Comparison of ENCODE assay signal across 28 mouse cellular contexts in the genomic region with DNA sequence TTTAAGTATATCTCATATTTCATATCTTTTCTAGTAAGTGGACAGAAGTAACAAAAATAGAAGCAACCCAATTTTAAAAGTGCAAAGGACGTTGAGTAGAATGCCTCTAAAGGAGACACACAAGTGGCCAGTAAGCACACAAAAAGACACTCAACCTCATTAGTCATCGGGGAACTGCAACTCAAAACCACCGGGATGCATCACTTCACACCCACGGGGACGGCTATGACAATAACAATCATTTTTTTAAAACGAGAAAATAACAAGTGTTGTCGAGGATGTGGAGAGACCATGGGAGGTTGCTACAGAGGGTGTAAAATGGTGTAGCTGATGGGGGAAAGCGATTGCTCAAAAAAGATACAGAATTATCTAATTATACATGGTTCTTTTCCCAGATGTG. TPM values are rescaled to one million over a fixed set of nuclear protein-coding genes. Genes with fewer than 3 reads are reported as not detected.
DNase-seq lines count a peak whose midpoint lies in the region; ATAC-seq and TF ChIP-seq lines count a peak whose summit lies in the region.
"Had no signal": no experiment of that assay in that cellular context is flagged by ENCODE, and none has a peak within 500 bp of the region (broad histone marks: within the 10 kb centered on the region; RNA-seq: fewer than 3 reads in every experiment).

No protein-coding gene starts in this region.

- H3K36me3 ChIP-seq in midbrain, embryonic 11.5 days (ENCODE audit: control insufficient read depth, insufficient read depth, low read length) = no peaks in the 10 kb centered on the region
- H3K36me3 ChIP-seq in midbrain, embryonic 16.5 days (ENCODE audit: control insufficient read depth, insufficient read depth, low read length) = no peaks in the 10 kb centered on the region
- peaks cover 2 to 8% of the 10 kb centered on the region in 2 experiments for H3K36me3 ChIP-seq in CH12.LX (replicated peaks in 1 of 2; ENCODE audit: control insufficient read depth in 1 of 2, insufficient read depth in 1 of 2, low read length in 1 of 2)
- H3K36me3 ChIP-seq: embryonic facial prominence, embryonic 12.5 days; embryonic facial prominence, embryonic 15.5 days; heart, embryonic 12.5 days; heart, embryonic 15.5 days; hindbrain, embryonic 10.5 days; hindbrain, embryonic 13.5 days had no signal

- no peaks in the 10 kb centered on the region for H3K27me3 ChIP-seq in midbrain, embryonic 11.5 days (ENCODE audit: control insufficient read depth, insufficient read depth, low read length)
- H3K27me3 ChIP-seq in midbrain, embryonic 16.5 days (ENCODE audit: control insufficient read depth, insufficient read depth, low read depth, low read length) = no peaks in the 10 kb centered on the region; the same call in 1 of the 2 replicates
- H3K27me3 ChIP-seq in CH12.LX (replicated peaks) = no peaks in the 10 kb centered on the region
- H3K27me3 ChIP-seq in cerebellum, adult 2 months (ENCODE audit: control insufficient read depth, insufficient read depth, low read length) = no peaks in the 10 kb centered on the region; the same call in 1 of the 2 replicates
- H3K27me3 ChIP-seq: embryonic facial prominence, embryonic 15.5 days; heart, embryonic 12.5 days; heart, embryonic 15.5 days had no signal

- no peaks in the 10 kb centered on the region for H3K9me3 ChIP-seq in midbrain, embryonic 11.5 days (ENCODE audit: control insufficient read depth, low read length)
- no peaks in the 10 kb centered on the region for H3K9me3 ChIP-seq in midbrain, embryonic 16.5 days (replicated peaks; ENCODE audit: control insufficient read depth, low read length, poor library complexity, severe bottlenecking)
- H3K9me3 ChIP-seq in CH12.LX (replicated peaks; ENCODE audit: low read length) = no peaks in the 10 kb centered on the region
- H3K9me3 ChIP-seq: embryonic facial prominence, embryonic 12.5 days; embryonic facial prominence, embryonic 15.5 days; heart, embryonic 12.5 days; heart, embryonic 15.5 days; hindbrain, embryonic 10.5 days; hindbrain, embryonic 13.5 days had no signal

- DNase-seq in midbrain, embryonic 11.5 days (ENCODE audit: low spot score, missing footprints) = peak; percentile 35
- DNase-seq in CH12.LX (ENCODE audit: extremely low read depth) = no peak
- no peak for DNase-seq in kidney, postnatal 4 days
- no peak for DNase-seq in layer of hippocampus, adult 11-12 months (ENCODE audit: low spot score)
- DNase-seq in cerebellum, adult 2 months = no peak
- no peak for DNase-seq in right cerebral cortex, postnatal 25 days
- DNase-seq: adrenal gland, adult 8-10 months; adrenal gland, postnatal 25 days; B cell, adult 2 months; cerebellum, adult 18-20 months; cerebellum, adult 9-11 months; cerebellum, postnatal 25 days; forebrain, postnatal 0 days; gastrocnemius, adult 2 months; gastrocnemius, postnatal 14 days; heart, adult 11 months; heart, postnatal 10 days; heart, postnatal 36 days had no signal

- no peak overlapping the region for H3K27ac ChIP-seq in midbrain, embryonic 11.5 days (ENCODE audit: low read depth, low read length)
- H3K27ac ChIP-seq in midbrain, embryonic 16.5 days (ENCODE audit: low read length) = no peak overlapping the region
- no peak overlapping the region for H3K27ac ChIP-seq in CH12.LX (ENCODE audit: insufficient read depth, low read depth)
- H3K27ac ChIP-seq in cerebellum, adult 2 months (ENCODE audit: insufficient read depth, low read length) = no peak overlapping the region
- H3K27ac ChIP-seq: embryonic facial prominence, embryonic 12.5 days; embryonic facial prominence, embryonic 15.5 days; heart, embryonic 15.5 days; hindbrain, embryonic 10.5 days; hindbrain, embryonic 13.5 days had no signal

- no peaks in the 10 kb centered on the region for H3K79me2 ChIP-seq in CH12.LX (replicated peaks; ENCODE audit: control insufficient read depth, extremely low read depth, insufficient read depth, poor library complexity, severe bottlenecking)

- in situ Hi-C loops in CH12.LX (cut with MboI; ENCODE audit: low pct_ligation_motif_present, low pct_unique_long_range_greater_than_20kb, low sequenced_read_pairs) = no loop called here

- no peak for TF ChIP-seq RAD21 in CH12.LX (IDR thresholded peaks at IDR 0.05; ENCODE audit: low read depth, low read length)

- ATAC-seq in midbrain, embryonic 11.5 days (ENCODE audit: low FRiP score) = no peak
- ATAC-seq in midbrain, embryonic 16.5 days = no peak
- ATAC-seq in inflammation-experienced regulatory T-cells, adult 6 months = peak; percentile 54
- ATAC-seq: forebrain, embryonic 14.5 days; forebrain, postnatal 0 days; hindbrain, embryonic 16.5 days had no signal

- H3K4me3 ChIP-seq in midbrain, embryonic 11.5 days (ENCODE audit: low read depth, low read length) = no peak overlapping the region
- H3K4me3 ChIP-seq in midbrain, embryonic 16.5 days (ENCODE audit: low read depth, low read length) = no peak overlapping the region
- H3K4me3 ChIP-seq in CH12.LX (replicated peaks in 1 of 3; ENCODE audit: low read depth in 2 of 3, low read length in 2 of 3, poor library complexity in 1 of 3) = no peak overlapping the region
- no peak overlapping the region for H3K4me3 ChIP-seq in cerebellum, adult 2 months (replicated peaks; ENCODE audit: insufficient read depth, low read depth, low read length)
- H3K4me3 ChIP-seq: embryonic facial prominence, embryonic 12.5 days; embryonic facial prominence, embryonic 15.5 days; gastrocnemius, adult 2 months; heart, embryonic 12.5 days; heart, embryonic 15.5 days; hindbrain, embryonic 10.5 days; hindbrain, embryonic 13.5 days had no signal

- dilution Hi-C loops in CH12.LX (cut with MboI; ENCODE audit: extremely low pct_ligation_motif_present, extremely low pct_unique_long_range_greater_than_20kb, low sequenced_read_pairs) = no loop called here

- H3K9ac ChIP-seq in midbrain, embryonic 11.5 days (ENCODE audit: low read length) = no peak overlapping the region
- no peak overlapping the region for H3K9ac ChIP-seq in midbrain, embryonic 16.5 days (ENCODE audit: low read depth, low read length)
- H3K9ac ChIP-seq in CH12.LX (ENCODE audit: insufficient read depth, low read depth) = no peak overlapping the region
- H3K9ac ChIP-seq: embryonic facial prominence, embryonic 12.5 days; embryonic facial prominence, embryonic 15.5 days; forebrain, postnatal 0 days; heart, embryonic 12.5 days; heart, embryonic 15.5 days; hindbrain, embryonic 13.5 days had no signal

- peak; percentile 64 for TF ChIP-seq EP300 in CH12.LX (IDR thresholded peaks at IDR 0.05; ENCODE audit: low read length)

- 87% methylated on average over 8 of the region's 8 CpGs for WGBS in midbrain, embryonic 11.5 days
- 79% methylated on average over 8 of the region's 8 CpGs for WGBS in midbrain, embryonic 16.5 days
- WGBS in cerebellum, adult 2 months = 86% methylated on average over 8 of the region's 8 CpGs

- TF ChIP-seq CTCF in CH12.LX (conservative IDR thresholded peaks at IDR 0.05 in 1 of 2, IDR thresholded peaks at IDR 0.05 in 1 of 2; ENCODE audit: low read depth in 2 of 2, low read length in 2 of 2) = no peak
- no peak for TF ChIP-seq CTCF in cerebellum, adult 2 months (IDR thresholded peaks at IDR 0.05; ENCODE audit: borderline replicate concordance, insufficient read depth, low read depth, low read length)

- no peak overlapping the region for H3K4me2 ChIP-seq in midbrain, embryonic 11.5 days
- no peak overlapping the region for H3K4me2 ChIP-seq in midbrain, embryonic 16.5 days (ENCODE audit: low read length)
- H3K4me2 ChIP-seq in CH12.LX (ENCODE audit: insufficient read depth, low read depth, poor library complexity, severe bottlenecking) = no peak overlapping the region
- H3K4me2 ChIP-seq: embryonic facial prominence, embryonic 12.5 days; embryonic facial prominence, embryonic 15.5 days; heart, embryonic 12.5 days; heart, embryonic 15.5 days; hindbrain, embryonic 13.5 days had no signal

- H3K4me1 ChIP-seq in midbrain, embryonic 11.5 days (ENCODE audit: control insufficient read depth, insufficient read depth, low read length) = peaks cover 10% of the 10 kb centered on the region
- peaks cover 10% of the 10 kb centered on the region; the same call in 1 of the 2 replicates for H3K4me1 ChIP-seq in midbrain, embryonic 16.5 days (ENCODE audit: control insufficient read depth, insufficient read depth, low read length)
- H3K4me1 ChIP-seq in CH12.LX (ENCODE audit: control insufficient read depth in 1 of 2, insufficient read depth in 2 of 2) = peaks cover 14 to 36% of the 10 kb centered on the region in 2 experiments
- H3K4me1 ChIP-seq in cerebellum, adult 2 months (ENCODE audit: control insufficient read depth, insufficient read depth, low read length) = peaks cover 9% of the 10 kb centered on the region

- no peak for TF ChIP-seq POLR2A in CH12.LX (IDR thresholded peaks at IDR 0.05; ENCODE audit: low read depth, low read length)
- no peak for TF ChIP-seq POLR2A in cerebellum, adult 2 months (IDR thresholded peaks at IDR 0.05; ENCODE audit: borderline replicate concordance, insufficient read depth, low read length)

TF ChIP-seq in CH12.LX, 34 proteins besides CTCF, POLR2A, EP300 and RAD21:
- TF ChIP-seq ZNF384 (IDR thresholded peaks at IDR 0.05; ENCODE audit: low read depth, low read length) (peak; percentile 80), GABPA (IDR thresholded peaks at IDR 0.05; ENCODE audit: insufficient replicate concordance, low read depth, low read length) (no peak), ZC3H11A (IDR thresholded peaks at IDR 0.05; ENCODE audit: low read depth, low read length) (no peak), RCOR1 (conservative IDR thresholded peaks at IDR 0.05; ENCODE audit: low read depth, low read length) (0 out of 2 replicates have a peak, but pooled peaks have one; percentile 46), CHD2 (IDR thresholded peaks at IDR 0.05; ENCODE audit: low read length) (peak; percentile 22; the same call in 1 of the 2 replicates), JUND (conservative IDR thresholded peaks at IDR 0.05; ENCODE audit: low read depth, low read length) (peak; percentile 52), MYC (IDR thresholded peaks at IDR 0.05; ENCODE audit: low read depth, low read length) (0 out of 2 replicates have a peak, but pooled peaks have one; percentile 43), USF1 (IDR thresholded peaks at IDR 0.05; ENCODE audit: low read depth, low read length) (no peak), BHLHE40 (IDR thresholded peaks at IDR 0.05; ENCODE audit: low read depth, low read length) (peak; percentile 39; the same call in 1 of the 2 replicates), IRF4 (IDR thresholded peaks at IDR 0.05; ENCODE audit: low read depth, low read length) (peak; percentile 83), ETS1 (conservative IDR thresholded peaks at IDR 0.05; ENCODE audit: low read depth, low read length) (peak; percentile 48)

RNA-seq across cellular contexts. Expression of a gene that starts 11.7 kb away (rescaled TPM):
- 1.7 and 2.1 TPM in 2 replicates for polyA plus RNA-seq in midbrain, embryonic 11.5 days (2014; fragmentation: Nextera tagmentation; extraction: Ambion mirVana)
- 6.6 and 7.8 TPM in 2 replicates for polyA plus RNA-seq in midbrain, embryonic 16.5 days (2015; fragmentation: Nextera tagmentation; extraction: Ambion mirVana)
- total RNA-seq in CH12.LX (2012; rRNA removed) = 77.7 and 130 TPM in 2 replicates
- 44.6 and 55.4 TPM in 2 replicates for total RNA-seq in CH12.LX (2014; rRNA removed)
- polyA plus RNA-seq in CH12.LX (2012; ENCODE audit: insufficient read length, low read depth) = 109 and 117 TPM in 2 replicates
- 100 to 1,000 TPM in 2 of 3 experiments, 10 to 100 TPM in 1; 98.8 to 258 (median 129) TPM for polyA plus RNA-seq in inflammation-experienced regulatory T-cells, adult 6 months (2017; shearing (Covaris generic))
- polyA plus RNA-seq in cerebellum, adult 2 months (2012; rRNA removed) = 44.3 and 49.0 TPM in 2 replicates
